Mouse (Mus musculus): ENCODE measurements around the gene Atxn1l.
A peak's percentile ranks its signal among the peaks of the same experiment; 100 is the strongest.
"Not testable (repeated sequence)": the region's sequence is repeated elsewhere in the genome, so short reads cannot be mapped to it uniquely, and the experiment has no call there.

Gene Atxn1l

DNA sequence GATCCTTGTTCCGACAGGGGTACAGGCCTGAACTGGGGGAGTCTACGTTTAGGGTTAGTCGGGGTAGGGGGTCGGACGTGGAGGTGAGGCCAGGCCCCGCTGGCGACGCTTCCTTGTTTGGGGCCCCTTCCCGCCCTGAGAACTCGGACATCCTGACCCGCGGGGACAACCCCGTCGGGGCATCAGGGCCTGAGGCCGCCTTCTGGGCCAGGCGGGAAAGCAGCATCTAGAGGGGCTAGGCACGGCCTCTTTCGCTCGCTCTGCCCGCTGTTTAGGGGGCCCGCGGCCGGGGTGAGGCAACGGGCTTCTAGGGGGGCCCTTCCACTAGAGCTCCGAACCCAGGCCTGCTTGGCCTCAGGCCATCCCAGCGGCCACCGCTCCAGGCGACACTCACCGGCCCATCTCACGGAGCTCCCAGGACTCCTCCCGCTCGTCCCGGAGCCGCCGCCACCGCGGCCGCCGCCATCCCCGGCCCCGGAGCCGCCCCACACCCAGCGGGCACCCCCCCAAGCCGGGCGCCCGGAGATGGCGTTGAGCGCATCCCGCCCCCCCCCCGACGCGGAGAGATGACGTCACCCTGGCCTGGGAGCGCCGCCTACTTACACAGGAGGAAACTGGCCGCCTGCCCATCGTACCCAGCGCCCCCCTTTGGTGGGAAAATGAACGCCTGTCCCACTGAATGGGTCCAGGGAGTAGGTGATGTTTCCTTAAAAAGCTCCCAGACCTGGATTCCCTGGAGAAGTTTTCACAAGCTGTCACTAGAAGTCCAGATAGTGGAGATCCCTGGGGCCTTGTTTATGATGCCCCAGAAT, at the start of gene Atxn1l:
TSS of gene Atxn1l (minus strand) at position 503 of the 812 bp plus-strand sequence.
- peak; percentile 85 for DNase-seq (ENCODE audit: low spot score)

GRCm38 (mm10) chr8:109780548-109780947, 43.0 kb upstream of the Atxn1l start:
- peak; percentile 25 for DNase-seq (ENCODE audit: low spot score)

- DNase-seq (ENCODE audit: low spot score), result peak; percentile 22
Observed at GRCm38 (mm10) chr8:109779431-109780228, 42.1 kb upstream of the Atxn1l start.

DNA sequence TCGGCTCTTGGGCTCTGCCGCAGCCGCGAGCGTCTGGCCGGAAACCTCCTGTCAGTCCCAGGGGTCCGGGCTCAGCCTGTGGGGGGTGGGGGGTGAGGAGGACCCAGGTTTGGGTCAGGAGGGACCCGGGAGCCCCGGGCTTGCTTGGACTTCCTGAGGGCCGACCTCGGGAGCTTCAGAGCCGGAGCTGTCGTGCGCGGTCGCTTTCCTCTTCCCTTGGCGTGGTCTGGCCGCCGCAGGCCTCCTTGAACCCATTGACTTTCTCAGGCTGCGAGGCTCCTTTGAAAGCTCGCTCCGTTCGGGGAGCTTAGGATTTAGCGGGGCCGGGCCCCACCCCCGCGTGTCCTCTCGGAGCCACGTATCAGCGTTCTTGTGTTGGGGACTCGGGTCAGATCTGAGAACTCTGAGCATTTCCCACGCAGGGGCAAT, 41.5 kb upstream of the Atxn1l start:
- peak; percentile 56 for DNase-seq (ENCODE audit: low spot score)

- peak; percentile 94 for DNase-seq (ENCODE audit: low spot score)
Observed at GRCm38 (mm10) chr8:109778280-109778977, 40.9 kb upstream of the Atxn1l start, which contains the start of gene Ap1g1. TSS of gene Ap1g1 (plus strand) at chr8:109778554.

GRCm38 (mm10) chr8:109777851-109778250, 40.3 kb upstream of the Atxn1l start:
- no peak for DNase-seq (ENCODE audit: low spot score)

- DNase-seq (ENCODE audit: low spot score), result no peak
Observed at GRCm38 (mm10) chr8:109773154-109773553, 35.6 kb upstream of the Atxn1l start.

- no peak for DNase-seq (ENCODE audit: low spot score)
Observed at GRCm38 (mm10) chr8:109766081-109766480, 28.5 kb upstream of the Atxn1l start.

DNA sequence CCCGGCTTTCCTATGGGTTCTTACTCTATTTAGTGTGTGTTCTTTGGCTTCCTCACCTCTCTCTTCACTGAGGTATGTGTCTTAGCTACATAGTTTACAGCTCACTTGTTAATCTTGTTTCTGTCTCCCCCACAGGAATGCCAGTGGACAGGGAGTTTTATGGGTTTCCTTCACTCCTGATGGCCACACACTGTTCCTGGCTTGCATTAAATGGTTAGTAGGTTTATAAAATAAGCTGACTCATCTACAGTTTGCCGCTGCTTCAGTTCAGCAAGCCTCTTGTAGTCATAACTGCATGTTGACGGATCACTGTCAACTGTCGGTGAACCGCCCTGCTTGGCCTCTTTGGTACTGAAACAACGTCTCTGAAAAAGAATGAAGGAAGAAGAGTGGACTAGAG, 26.5 kb upstream of the Atxn1l start:
- DNase-seq (ENCODE audit: low spot score), result no peak

- DNase-seq (ENCODE audit: low spot score), result no peak
Observed at GRCm38 (mm10) chr8:109760221-109760620, 22.7 kb upstream of the Atxn1l start.

GRCm38 (mm10) chr8:109759426-109759825, 21.9 kb upstream of the Atxn1l start:
- DNase-seq (ENCODE audit: low spot score), result no peak

- DNase-seq (ENCODE audit: low spot score), result no peak
Observed at GRCm38 (mm10) chr8:109756849-109757248, 19.3 kb upstream of the Atxn1l start.

- DNase-seq (ENCODE audit: low spot score), result not testable (repeated sequence)
Observed at GRCm38 (mm10) chr8:109755554-109755953, 18.0 kb upstream of the Atxn1l start.

DNA sequence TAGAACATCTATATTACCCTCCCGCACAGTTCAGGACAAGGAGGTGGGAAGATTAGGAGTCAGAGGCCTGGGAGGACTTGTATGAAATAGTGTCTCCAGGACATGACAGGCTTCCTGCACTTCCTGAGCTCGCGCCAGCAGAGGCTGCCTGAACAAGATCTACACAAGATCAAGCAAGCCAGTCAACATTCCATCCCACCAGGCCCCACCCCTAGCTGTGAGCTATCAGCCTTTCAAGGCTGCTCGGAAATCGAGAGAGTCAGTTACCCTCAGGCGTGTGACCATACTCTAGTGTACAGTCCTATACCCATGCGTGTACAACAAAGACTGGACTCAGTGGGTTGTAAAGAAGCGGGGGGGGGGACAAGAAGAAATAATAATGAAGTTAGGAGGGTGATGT, 17.2 kb upstream of the Atxn1l start:
- DNase-seq (ENCODE audit: low spot score), result no peak

DNA sequence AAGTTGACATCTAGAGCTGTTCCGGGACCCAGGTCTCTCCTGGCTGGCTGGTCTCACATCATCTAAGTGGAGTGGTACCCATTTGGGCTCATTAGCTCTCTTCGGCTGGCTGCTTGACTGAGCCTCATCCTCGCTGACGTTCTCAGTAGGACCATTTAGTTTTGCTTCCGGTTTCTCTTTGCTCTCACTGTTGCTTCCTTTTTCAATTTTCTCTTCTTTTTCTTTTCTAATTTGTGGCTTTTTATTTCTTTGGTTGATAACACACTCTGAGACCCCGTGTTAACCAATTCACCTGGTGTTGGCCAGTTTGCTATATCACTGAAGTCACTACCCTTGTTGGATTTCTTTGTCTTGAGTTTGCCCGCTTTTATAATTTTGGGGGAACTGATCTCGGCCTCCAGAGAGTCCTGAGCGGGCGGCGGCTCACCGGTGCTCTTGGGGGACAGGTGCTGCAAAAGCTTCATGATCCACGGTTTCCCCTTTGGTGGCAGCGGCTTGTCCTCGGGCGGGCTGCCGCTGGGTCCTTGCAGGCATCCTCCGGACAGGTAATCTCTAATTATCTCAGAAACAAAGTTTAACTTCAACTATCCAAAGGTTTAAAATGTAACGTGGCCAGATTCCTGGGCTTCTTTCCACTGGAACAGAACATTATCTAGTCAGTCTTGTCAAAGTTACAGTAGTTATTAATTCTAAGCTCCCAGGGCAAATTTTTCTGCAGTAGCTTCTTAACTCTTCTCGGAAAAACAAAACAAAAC, 14.4 kb upstream of the Atxn1l start:
- DNase-seq (ENCODE audit: low spot score), result no peak

DNA sequence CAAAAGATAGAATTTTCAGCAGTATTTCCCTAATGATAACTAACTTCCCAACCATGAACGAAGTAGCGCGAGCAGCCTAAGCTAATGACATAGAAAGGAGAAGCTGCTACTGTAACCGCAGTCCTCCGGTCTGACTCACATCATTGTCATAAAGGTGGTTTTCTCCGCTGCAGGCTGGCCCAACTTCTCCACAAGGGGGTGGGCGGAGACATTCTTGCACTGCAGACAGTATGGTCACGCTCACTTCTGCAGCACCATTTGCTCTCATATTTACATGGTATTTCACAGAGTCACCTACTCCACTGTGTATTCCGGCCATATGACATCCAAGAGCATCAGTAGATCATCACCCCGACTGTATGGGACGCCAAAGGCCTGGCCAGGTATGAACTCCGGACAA, 13.2 kb upstream of the Atxn1l start:
- DNase-seq (ENCODE audit: low spot score), result peak; percentile 19

DNA sequence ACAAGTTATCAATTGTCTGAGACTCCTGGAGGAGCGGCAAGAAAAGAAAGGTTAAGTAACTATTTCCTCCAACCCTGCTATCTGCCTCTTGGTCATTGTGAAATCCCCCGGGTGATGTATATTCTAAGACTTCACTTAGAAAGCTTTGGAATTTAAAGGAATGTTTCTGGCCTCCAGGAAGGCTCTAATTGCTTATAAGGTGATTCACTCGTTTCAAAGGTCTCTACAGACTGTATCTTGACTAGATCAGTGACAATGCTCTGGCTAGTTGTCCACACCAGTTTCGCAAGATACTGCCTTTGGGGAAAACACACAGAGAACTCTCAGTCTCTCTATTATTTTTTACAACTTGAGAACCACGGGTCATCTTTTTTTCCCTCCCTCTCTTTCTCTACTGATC, 12.7 kb upstream of the Atxn1l start:
- no peak for DNase-seq (ENCODE audit: low spot score)

- no peak for DNase-seq (ENCODE audit: low spot score)
Observed at GRCm38 (mm10) chr8:109747468-109748199, 10.1 kb upstream of the Atxn1l start.

- no peak for DNase-seq (ENCODE audit: low spot score)
Observed at GRCm38 (mm10) chr8:109738049-109738380, 476 bp upstream of the Atxn1l start.

DNA sequence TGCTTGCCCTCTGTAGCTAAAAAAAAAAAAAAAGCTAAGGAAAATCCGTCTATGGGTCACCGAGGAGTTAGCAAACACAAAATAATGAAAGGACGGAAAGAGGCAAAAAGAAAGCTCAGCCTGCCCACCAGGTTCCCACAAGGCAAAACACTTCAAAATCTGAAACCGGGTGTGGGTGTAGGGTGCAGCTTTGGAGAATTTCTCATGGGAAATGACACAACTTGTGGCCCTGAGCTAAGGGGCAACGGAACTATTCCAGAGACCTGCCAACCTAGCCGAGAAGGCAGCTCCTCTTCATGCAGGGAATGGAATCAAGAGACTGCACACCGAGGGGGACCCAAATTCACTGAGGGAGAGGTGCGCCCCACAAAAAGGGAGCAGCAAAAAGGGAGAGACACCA, 720 bp downstream of the Atxn1l start:
- DNase-seq (ENCODE audit: low spot score), result no peak

- no peak for DNase-seq (ENCODE audit: low spot score)
Observed at GRCm38 (mm10) chr8:109734018-109734417, 3.5 kb downstream of the Atxn1l start.
